Mouse (Mus musculus) neural tube, embryonic 14.5 days (tissue): ENCODE measurements around the gene Wfdc3. TPM values are rescaled to one million over a fixed set of nuclear protein-coding genes. Genes with fewer than 3 reads are reported as not detected.

ENCODE experiments used
- ATAC-seq: fragments of 200-750 bp; cut with Nextera tagmentation; 2 replicates; pipeline ENCODE4 v1.8.0; 2017; ENCODE audit warnings: low read depth, mild to moderate bottlenecking, moderate TSS enrichment, moderate library complexity
- H3K27ac ChIP-seq: fragments of 300-500 bp; sonication (generic); 2 replicates; pipeline ENCODE4 v1.5.1; 2014; ENCODE audit warnings: low read depth, mild to moderate bottlenecking, control low read depth, low read length, moderate library complexity, mixed read lengths
- H3K27me3 ChIP-seq: fragments of 300-500 bp; sonication (generic); 2 replicates; pipeline ENCODE4 v1.6.1; 2014; ENCODE audit warnings: low read length; ENCODE audit not compliant: control insufficient read depth, insufficient read depth
- H3K36me3 ChIP-seq: fragments of 300-500 bp; sonication (generic); 2 replicates; pipeline ENCODE4 v1.6.1; 2014; ENCODE audit warnings: low read length, mixed read lengths; ENCODE audit not compliant: control insufficient read depth, insufficient read depth
- H3K4me1 ChIP-seq: fragments of 300-500 bp; sonication (generic); 2 replicates; pipeline ENCODE4 v1.6.1; 2014; ENCODE audit warnings: low read length; ENCODE audit not compliant: control insufficient read depth, insufficient read depth
- H3K4me2 ChIP-seq: fragments of 300-500 bp; sonication (generic); 2 replicates; pipeline ENCODE4 v1.6.1; 2014; ENCODE audit warnings: mild to moderate bottlenecking, low read depth, low read length, control low read depth
- H3K4me3 ChIP-seq: fragments of 300-500 bp; sonication (generic); 2 replicates; pipeline ENCODE4 v1.5.1; 2014; ENCODE audit warnings: low read depth, low read length, control low read depth, mixed read lengths
- H3K9ac ChIP-seq: fragments of 300-500 bp; sonication (generic); replicated peaks from 2 replicates; pipeline ENCODE4 v1.6.1; 2014; ENCODE audit warnings: low read depth, mild to moderate bottlenecking, control low read depth, low read length, mixed read lengths
- H3K9me3 ChIP-seq: fragments of 300-500 bp; sonication (generic); 2 replicates; pipeline ENCODE4 v1.6.1; 2016; ENCODE audit warnings: low read length; ENCODE audit not compliant: control insufficient read depth
- WGBS: fragments of 180-500 bp; shearing (Covaris S2); extraction: QIAGEN DNeasy Blood & Tissue Kit; methylation state at CpG from one replicate; pipeline ENCODE4 v1.1.7; 2014; 5-methylcytosine and 5-hydroxymethylcytosine counted together
- polyA plus RNA-seq: library from polyadenylated mRNA; unstranded; fragments of >200 nt; fragmentation: Nextera tagmentation; extraction: Ambion mirVana; gene quantifications from 2 replicates; pipeline ENCODE4 v1.2.1, GENCODE M21; 2014

Wfdc3 gene
- 0.77 and 1.2 TPM in 2 replicates for polyA plus RNA-seq

GRCm38 (mm10) chr2:164745843-164746479 lies at the start of gene Wfdc3, which contains the start of gene Dnttip1:
Wfdc3 (minus strand) TSS chr2:164745931.
Dnttip1 (plus strand) TSS chr2:164745983.
- Histone ChIP-seq H3K4me3 (peak within 1 kb of the TSS; percentile 87), H3K9me3 (no peaks in the 10 kb centered on the region), H3K4me1 (peaks cover 21% of the 10 kb centered on the region), H3K9ac (peak within 1 kb of the TSS; percentile 92), H3K36me3 (peaks cover 10% of the 10 kb centered on the region; the same call in 1 of the 2 replicates), H3K4me2 (peak within 1 kb of the TSS; percentile 67), H3K27me3 (no peaks in the 10 kb centered on the region; the same call in 1 of the 2 replicates), H3K27ac (peak within 1 kb of the TSS; percentile 74)
- WGBS = under 1% methylated on average over 62 of the region's 70 CpGs
- ATAC-seq = peak; percentile 92

GRCm38 (mm10) chr2:164794293-164794692 lies 48.6 kb upstream of the Wfdc3 start:
- H3K27ac ChIP-seq = no peak overlapping the region
- no peaks in the 10 kb centered on the region for H3K9me3 ChIP-seq
- no peak overlapping the region for H3K4me2 ChIP-seq
- H3K4me3 ChIP-seq = no peak overlapping the region
- peaks cover 41% of the 10 kb centered on the region for H3K36me3 ChIP-seq
- no peak overlapping the region for H3K9ac ChIP-seq
- no peaks in the 10 kb centered on the region for H3K4me1 ChIP-seq
- H3K27me3 ChIP-seq = no peaks in the 10 kb centered on the region
- ATAC-seq = peak; percentile 50; the same call in 1 of the 2 replicates
- 35% methylated on average over 5 of the region's 5 CpGs for WGBS

GRCm38 (mm10) chr2:164793772-164794171 lies 48.0 kb upstream of the Wfdc3 start:
- Histone ChIP-seq H3K27me3 (no peaks in the 10 kb centered on the region), H3K9ac (no peak overlapping the region), H3K4me3 (no peak overlapping the region), H3K4me1 (no peaks in the 10 kb centered on the region), H3K27ac (no peak overlapping the region), H3K4me2 (no peak overlapping the region), H3K9me3 (no peaks in the 10 kb centered on the region), H3K36me3 (peaks cover 38% of the 10 kb centered on the region)
- no peak for ATAC-seq
- 92% methylated on average over 2 of the region's 2 CpGs for WGBS

GRCm38 (mm10) chr2:164793236-164793635 lies 47.5 kb upstream of the Wfdc3 start:
- Histone ChIP-seq H3K4me3 (no peak overlapping the region), H3K4me1 (no peaks in the 10 kb centered on the region), H3K27me3 (no peaks in the 10 kb centered on the region), H3K36me3 (peaks cover 38% of the 10 kb centered on the region), H3K27ac (no peak overlapping the region), H3K9me3 (no peaks in the 10 kb centered on the region), H3K9ac (no peak overlapping the region), H3K4me2 (no peak overlapping the region)
- WGBS = 82% methylated on average over 3 of the region's 3 CpGs
- no peak for ATAC-seq

- ATAC-seq = no peak
- Histone ChIP-seq H3K4me3 (no peak overlapping the region), H3K36me3 (peaks cover 36% of the 10 kb centered on the region), H3K4me2 (no peak overlapping the region), H3K9me3 (no peaks in the 10 kb centered on the region), H3K9ac (no peak overlapping the region), H3K27me3 (no peaks in the 10 kb centered on the region), H3K27ac (no peak overlapping the region), H3K4me1 (no peaks in the 10 kb centered on the region)
- 94% methylated on average over 12 of the region's 12 CpGs for WGBS
These were observed 46.9 kb upstream of the Wfdc3 start for GRCm38 (mm10) chr2:164792400-164793190.

- H3K9me3 ChIP-seq = no peaks in the 10 kb centered on the region
- no peak overlapping the region for H3K27ac ChIP-seq
- H3K36me3 ChIP-seq = peaks cover 32% of the 10 kb centered on the region
- 88% methylated on average over 18 of the region's 18 CpGs for WGBS
- ATAC-seq = no peak
- H3K4me1 ChIP-seq = no peaks in the 10 kb centered on the region
- no peak overlapping the region for H3K4me3 ChIP-seq
- no peaks in the 10 kb centered on the region for H3K27me3 ChIP-seq
- H3K9ac ChIP-seq = no peak overlapping the region
- no peak overlapping the region for H3K4me2 ChIP-seq
These were observed 46.1 kb upstream of the Wfdc3 start for GRCm38 (mm10) chr2:164791841-164792261.

GRCm38 (mm10) chr2:164790451-164790850 lies 44.7 kb upstream of the Wfdc3 start:
- 89% methylated on average over 4 of the region's 4 CpGs for WGBS
- no peaks in the 10 kb centered on the region for H3K4me1 ChIP-seq
- no peak overlapping the region for H3K27ac ChIP-seq
- no peak overlapping the region for H3K4me2 ChIP-seq
- no peak overlapping the region for H3K4me3 ChIP-seq
- ATAC-seq = no peak
- peaks cover 26% of the 10 kb centered on the region for H3K36me3 ChIP-seq
- H3K9me3 ChIP-seq = no peaks in the 10 kb centered on the region
- H3K9ac ChIP-seq = no peak overlapping the region
- no peaks in the 10 kb centered on the region for H3K27me3 ChIP-seq

GRCm38 (mm10) chr2:164788411-164788810 lies 42.7 kb upstream of the Wfdc3 start:
- no peak overlapping the region for H3K9ac ChIP-seq
- 81% methylated on average over 4 of the region's 4 CpGs for WGBS
- H3K4me3 ChIP-seq = no peak overlapping the region
- H3K4me1 ChIP-seq = no peaks in the 10 kb centered on the region
- H3K4me2 ChIP-seq = no peak overlapping the region
- H3K36me3 ChIP-seq = peaks cover 14% of the 10 kb centered on the region
- H3K9me3 ChIP-seq = no peaks in the 10 kb centered on the region
- H3K27me3 ChIP-seq = no peaks in the 10 kb centered on the region
- no peak overlapping the region for H3K27ac ChIP-seq
- no peak for ATAC-seq

GRCm38 (mm10) chr2:164787779-164788178 lies 42.0 kb upstream of the Wfdc3 start:
- Histone ChIP-seq H3K36me3 (peaks cover 11% of the 10 kb centered on the region), H3K9ac (no peak overlapping the region), H3K27me3 (no peaks in the 10 kb centered on the region), H3K4me1 (no peaks in the 10 kb centered on the region), H3K27ac (no peak overlapping the region), H3K4me3 (no peak overlapping the region), H3K9me3 (no peaks in the 10 kb centered on the region), H3K4me2 (no peak overlapping the region)
- WGBS = 85% methylated on average over 10 of the region's 10 CpGs
- ATAC-seq = no peak
